Mouse (Mus musculus) naive thymus-derived CD4-positive, alpha-beta T cell, adult 5 months (primary cell): ENCODE data around the gene Tmprss2. TPM values are rescaled to one million over a fixed set of nuclear protein-coding genes. Genes with fewer than 3 reads are reported as not detected.

ENCODE experiments used
- polyA plus RNA-seq: library from polyadenylated mRNA; unstranded; fragments of 100-300 nt; shearing (Covaris generic); gene quantifications from one replicate; pipeline ENCODE4 v1.2.1, GENCODE M21; 2017

The Tmprss2 gene
- not detected for polyA plus RNA-seq

GRCm38 (mm10) chr16:97610939-97611338 is at the start of gene Tmprss2:
Gene Tmprss2, minus strand, starts transcription at chr16:97611195.

Other genes starting within 250 kb of the Tmprss2 start
- 2.2 TPM for gene Mx1, start 148.3 kb downstream of the Tmprss2 start, polyA plus RNA-seq
- 0.44 TPM for gene Fam3b, start 96.4 kb downstream of the Tmprss2 start, polyA plus RNA-seq
- gene Ripk4, start 152.6 kb upstream of the Tmprss2 start, polyA plus RNA-seq: 0.16 TPM
- gene Prdm15, start 240.7 kb upstream of the Tmprss2 start, polyA plus RNA-seq: 23.8 TPM